Mouse (Mus musculus) hindbrain, embryonic 16.5 days (tissue): ENCODE results near the gene Actl10. TPM values are rescaled to one million over a fixed set of nuclear protein-coding genes. Genes with fewer than 3 reads are reported as not detected.
A peak's percentile ranks its signal among the peaks of the same experiment; 100 is the strongest.

Experiments
- ATAC-seq: fragments of 200-750 bp; cut with Nextera tagmentation; 2 replicates; pipeline ENCODE4 v1.8.0; 2017; ENCODE audit warnings: moderate TSS enrichment, moderate library complexity
- H3K27ac ChIP-seq: fragments of 300-500 bp; sonication (generic); 2 replicates; pipeline ENCODE4 v1.5.1; 2014; ENCODE audit warnings: low read depth, mild to moderate bottlenecking, control low read depth, low read length, moderate library complexity
- H3K27me3 ChIP-seq: fragments of 300-500 bp; sonication (generic); replicated peaks from 2 replicates; pipeline ENCODE4 v1.6.1; 2014; ENCODE audit warnings: low read length; ENCODE audit not compliant: control insufficient read depth, insufficient read depth
- H3K36me3 ChIP-seq: fragments of 300-500 bp; sonication (generic); 2 replicates; pipeline ENCODE4 v1.6.1; 2014; ENCODE audit warnings: mild to moderate bottlenecking, low read length, moderate library complexity, mixed read lengths; ENCODE audit not compliant: control insufficient read depth, insufficient read depth
- H3K4me1 ChIP-seq: fragments of 300-500 bp; sonication (generic); 2 replicates; pipeline ENCODE4 v1.6.1; 2014; ENCODE audit warnings: low read depth, low read length; ENCODE audit not compliant: control insufficient read depth, insufficient read depth
- H3K4me2 ChIP-seq: fragments of 300-500 bp; sonication (generic); 2 replicates; pipeline ENCODE4 v1.6.1; 2014; ENCODE audit warnings: mild to moderate bottlenecking, low read length, control low read depth, moderate library complexity
- H3K4me3 ChIP-seq: fragments of 300-500 bp; sonication (generic); 2 replicates; pipeline ENCODE4 v1.5.1; 2014; ENCODE audit warnings: mild to moderate bottlenecking, low read length, control low read depth, moderate library complexity
- H3K9ac ChIP-seq: fragments of 300-500 bp; sonication (generic); 2 replicates; pipeline ENCODE4 v1.6.1; 2014; ENCODE audit warnings: low read depth, mild to moderate bottlenecking, control low read depth, low read length, moderate library complexity
- H3K9me3 ChIP-seq: fragments of 300-500 bp; sonication (generic); 2 replicates; pipeline ENCODE4 v1.6.1; 2014; ENCODE audit warnings: mild to moderate bottlenecking, low read length, moderate library complexity; ENCODE audit not compliant: control insufficient read depth
- WGBS: fragments of 180-500 bp; shearing (Covaris S2); extraction: QIAGEN DNeasy Blood & Tissue Kit; methylation state at CpG from one replicate; pipeline ENCODE4 v1.1.7; 2014; 5-methylcytosine and 5-hydroxymethylcytosine counted together
- polyA plus RNA-seq: library from polyadenylated mRNA; unstranded; fragments of >200 nt; fragmentation: Nextera tagmentation; extraction: Ambion mirVana; gene quantifications from 2 replicates; pipeline ENCODE4 v1.2.1, GENCODE M21; 2015

Actl10 gene
- polyA plus RNA-seq: 0.47 and 0.50 TPM in 2 replicates

- WGBS: 80% methylated on average over 4 of the region's 4 CpGs
- no peak for ATAC-seq
- H3K36me3 ChIP-seq: no peaks in the 10 kb centered on the region
- H3K4me2 ChIP-seq: peak within 1 kb of the TSS; percentile 42
- H3K27ac ChIP-seq: peak within 1 kb of the TSS; percentile 65
- no peaks in the 10 kb centered on the region for H3K9me3 ChIP-seq
- H3K27me3 ChIP-seq: no peaks in the 10 kb centered on the region; the same call in 1 of the 2 replicates
- H3K4me3 ChIP-seq: no peak within 1 kb of the TSS
- peaks cover 22% of the 10 kb centered on the region for H3K4me1 ChIP-seq
- H3K9ac ChIP-seq: peak within 1 kb of the TSS; percentile 29
Measured at GRCm38 (mm10) chr2:154551476-154551875, at the start of gene Actl10. Gene Actl10 (plus strand): TSS chr2:154551776.

- 63% methylated on average over 2 of the region's 2 CpGs for WGBS
- Histone ChIP-seq H3K9ac (no peak overlapping the region), H3K36me3 (peaks cover 5% of the 10 kb centered on the region), H3K27ac (no peak overlapping the region), H3K4me2 (no peak overlapping the region), H3K27me3 (no peaks in the 10 kb centered on the region), H3K9me3 (no peaks in the 10 kb centered on the region), H3K4me3 (no peak overlapping the region), H3K4me1 (no peaks in the 10 kb centered on the region)
- ATAC-seq: no peak
Measured at GRCm38 (mm10) chr2:154507076-154507475, 44.5 kb upstream of the Actl10 start.

- Histone ChIP-seq H3K4me2 (no peak overlapping the region), H3K27ac (no peak overlapping the region), H3K36me3 (peaks cover 5% of the 10 kb centered on the region), H3K9ac (no peak overlapping the region), H3K4me3 (no peak overlapping the region), H3K27me3 (no peaks in the 10 kb centered on the region), H3K9me3 (no peaks in the 10 kb centered on the region), H3K4me1 (no peaks in the 10 kb centered on the region)
- 0 out of 2 replicates have a peak, but pooled peaks have one; percentile 50 for ATAC-seq
- 67% methylated on average over 9 of the region's 9 CpGs for WGBS
Measured at GRCm38 (mm10) chr2:154507566-154508283, 43.9 kb upstream of the Actl10 start.

- H3K36me3 ChIP-seq: peaks cover 5% of the 10 kb centered on the region
- H3K9me3 ChIP-seq: no peaks in the 10 kb centered on the region
- no peak overlapping the region for H3K27ac ChIP-seq
- no peak overlapping the region for H3K4me3 ChIP-seq
- H3K4me1 ChIP-seq: no peaks in the 10 kb centered on the region
- WGBS: 88% methylated on average over 4 of the region's 4 CpGs
- no peak overlapping the region for H3K4me2 ChIP-seq
- H3K9ac ChIP-seq: no peak overlapping the region
- H3K27me3 ChIP-seq: no peaks in the 10 kb centered on the region
- no peak for ATAC-seq
Measured at GRCm38 (mm10) chr2:154508450-154508849, 43.1 kb upstream of the Actl10 start.

GRCm38 (mm10) chr2:154510141-154510540 is 41.4 kb upstream of the Actl10 start:
- no peak for ATAC-seq
- Histone ChIP-seq H3K9me3 (no peaks in the 10 kb centered on the region), H3K36me3 (peaks cover 5% of the 10 kb centered on the region), H3K4me2 (no peak overlapping the region), H3K4me1 (no peaks in the 10 kb centered on the region), H3K27ac (no peak overlapping the region), H3K27me3 (no peaks in the 10 kb centered on the region), H3K9ac (no peak overlapping the region), H3K4me3 (no peak overlapping the region)
- WGBS: 96% methylated on average over 3 of the region's 3 CpGs

- H3K4me1 ChIP-seq: no peaks in the 10 kb centered on the region
- no peak for ATAC-seq
- 84% methylated on average over 3 of the region's 3 CpGs for WGBS
- no peak overlapping the region; the same call in 1 of the 2 replicates for H3K27ac ChIP-seq
- H3K27me3 ChIP-seq: no peaks in the 10 kb centered on the region
- no peak overlapping the region for H3K9ac ChIP-seq
- no peak overlapping the region for H3K4me2 ChIP-seq
- H3K9me3 ChIP-seq: no peaks in the 10 kb centered on the region
- peaks cover 3% of the 10 kb centered on the region for H3K36me3 ChIP-seq
- H3K4me3 ChIP-seq: no peak overlapping the region
Measured at GRCm38 (mm10) chr2:154516944-154517343, 34.6 kb upstream of the Actl10 start.

GRCm38 (mm10) chr2:154517424-154517823 is 34.2 kb upstream of the Actl10 start:
- no peaks in the 10 kb centered on the region for H3K4me1 ChIP-seq
- no peaks in the 10 kb centered on the region for H3K9me3 ChIP-seq
- no peak overlapping the region for H3K4me2 ChIP-seq
- no peak overlapping the region for H3K4me3 ChIP-seq
- peaks cover 3% of the 10 kb centered on the region for H3K36me3 ChIP-seq
- WGBS: 92% methylated on average over 5 of the region's 5 CpGs
- H3K27ac ChIP-seq: no peak overlapping the region; the same call in 1 of the 2 replicates
- H3K9ac ChIP-seq: no peak overlapping the region
- no peak for ATAC-seq
- H3K27me3 ChIP-seq: no peaks in the 10 kb centered on the region

GRCm38 (mm10) chr2:154521449-154521848 is 30.1 kb upstream of the Actl10 start:
- Histone ChIP-seq H3K4me1 (no peaks in the 10 kb centered on the region), H3K4me2 (no peak overlapping the region), H3K27ac (no peak overlapping the region), H3K36me3 (peaks cover 20% of the 10 kb centered on the region), H3K9ac (no peak overlapping the region), H3K9me3 (no peaks in the 10 kb centered on the region), H3K4me3 (no peak overlapping the region), H3K27me3 (no peaks in the 10 kb centered on the region)
- ATAC-seq: no peak

- Histone ChIP-seq H3K9me3 (no peaks in the 10 kb centered on the region), H3K4me1 (no peaks in the 10 kb centered on the region), H3K9ac (no peak overlapping the region), H3K4me3 (no peak overlapping the region), H3K36me3 (peaks cover 20% of the 10 kb centered on the region), H3K4me2 (no peak overlapping the region), H3K27ac (no peak overlapping the region), H3K27me3 (no peaks in the 10 kb centered on the region)
- ATAC-seq: no peak
- 97% methylated on average over 5 of the region's 5 CpGs for WGBS
Measured at GRCm38 (mm10) chr2:154522334-154522733, 29.2 kb upstream of the Actl10 start.
